Mouse (Mus musculus) embryo, embryonic 11.5 days (tissue): ENCODE measurements around the gene Slc35e4.
"Not testable (repeated sequence)": the region's sequence is repeated elsewhere in the genome, so short reads cannot be mapped to it uniquely, and the experiment has no call there.

ENCODE experiments used
- DNase-seq: peaks from one replicate; pipeline ENCODE4 v3.0.0-alpha.2; 2012; ENCODE audit warnings: low read depth, low spot score

Slc35e4 gene

GRCm38 (mm10) chr11:3918738-3919137, 4.3 kb upstream of the Slc35e4 start:
- DNase-seq: no peak

- DNase-seq: peak; percentile 72
Observed at GRCm38 (mm10) chr11:3913316-3914108, 952 bp downstream of the Slc35e4 start.

- DNase-seq: no peak
Observed at GRCm38 (mm10) chr11:3912875-3913271, 1.6 kb downstream of the Slc35e4 start.

GRCm38 (mm10) chr11:3912100-3912874, 2.2 kb downstream of the Slc35e4 start:
- DNase-seq: no peak

GRCm38 (mm10) chr11:3911440-3911839, 3.0 kb downstream of the Slc35e4 start:
- not testable (repeated sequence) for DNase-seq

DNA sequence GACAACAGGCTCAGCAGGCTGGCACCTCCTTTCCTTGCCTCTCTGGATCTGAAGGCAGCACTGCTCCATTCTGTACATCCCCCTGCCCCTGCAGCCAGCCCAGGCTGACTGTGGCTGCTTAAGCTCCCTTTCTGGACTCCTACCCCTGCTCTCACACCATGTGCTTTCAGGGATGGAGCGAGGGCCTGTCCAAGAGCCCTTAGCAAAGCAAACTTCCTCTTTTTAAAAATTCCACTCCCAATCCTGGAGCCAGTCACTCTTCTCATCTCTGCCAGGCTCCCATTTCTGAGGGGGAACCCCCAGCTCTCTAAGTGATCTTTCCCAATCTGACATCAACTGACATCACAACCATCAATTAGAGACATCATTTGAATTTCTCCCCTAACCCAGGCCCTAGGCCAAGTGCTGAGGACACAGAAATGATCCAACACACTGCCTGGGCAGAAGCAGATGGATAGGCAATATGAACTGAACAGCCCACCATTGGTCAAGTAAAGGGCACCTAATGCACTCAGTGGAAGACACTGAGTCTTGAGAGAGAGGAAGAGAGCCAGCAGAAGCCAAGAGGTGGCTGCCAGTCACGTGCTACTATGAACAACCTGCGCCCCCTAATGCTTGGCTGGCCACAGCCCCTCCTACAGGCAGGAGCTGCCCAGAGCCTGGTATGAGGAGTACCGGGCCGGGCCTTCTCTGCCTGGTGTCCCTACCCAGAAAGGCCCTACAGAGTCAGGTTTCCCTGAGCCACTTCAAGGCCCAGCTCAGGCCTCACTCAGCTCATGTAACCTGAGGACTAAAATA, 3.8 kb downstream of the Slc35e4 start:
- DNase-seq: no peak

DNA sequence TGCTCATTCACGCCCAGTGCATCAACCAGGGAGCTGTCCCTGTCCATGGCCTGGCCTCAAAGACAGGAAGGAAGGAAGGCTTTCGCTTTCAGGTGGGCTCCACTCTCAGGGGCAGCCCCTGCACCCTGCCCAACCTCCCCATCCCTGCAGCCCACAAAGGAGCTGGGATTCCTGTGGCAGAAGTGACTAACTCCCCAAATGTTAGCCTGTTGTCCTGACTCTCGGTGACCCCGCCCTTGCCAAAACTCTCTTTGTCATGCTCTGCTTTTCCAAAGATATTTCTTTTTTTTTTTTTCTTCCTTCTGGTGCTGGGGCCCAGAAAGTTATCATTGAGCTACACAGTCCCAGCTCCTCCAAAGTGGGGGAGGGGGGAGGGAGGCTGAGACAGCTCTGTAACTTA, 5.2 kb downstream of the Slc35e4 start:
- no peak for DNase-seq

- DNase-seq: no peak
Observed at GRCm38 (mm10) chr11:3905446-3905845, 9.0 kb downstream of the Slc35e4 start.

DNA sequence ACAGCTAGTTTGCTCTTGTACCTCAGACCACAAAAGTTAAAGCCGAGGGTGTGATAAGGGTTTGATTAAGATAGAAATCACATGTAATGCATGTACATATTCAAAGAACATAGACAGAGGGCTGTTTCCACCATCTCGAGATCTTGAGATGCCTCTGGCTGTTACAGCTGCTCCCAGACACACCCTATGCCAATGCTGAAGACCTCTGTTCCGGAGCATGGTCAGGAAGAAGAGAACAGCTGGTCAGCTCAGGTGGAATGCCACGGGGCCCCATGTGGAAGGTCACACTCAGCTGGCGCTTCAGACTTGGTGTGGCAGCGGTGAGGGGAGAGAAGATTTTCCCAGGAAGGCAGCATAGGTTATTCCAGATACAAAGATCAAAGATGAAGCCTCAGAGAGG, 9.8 kb downstream of the Slc35e4 start:
- DNase-seq: no peak

DNA sequence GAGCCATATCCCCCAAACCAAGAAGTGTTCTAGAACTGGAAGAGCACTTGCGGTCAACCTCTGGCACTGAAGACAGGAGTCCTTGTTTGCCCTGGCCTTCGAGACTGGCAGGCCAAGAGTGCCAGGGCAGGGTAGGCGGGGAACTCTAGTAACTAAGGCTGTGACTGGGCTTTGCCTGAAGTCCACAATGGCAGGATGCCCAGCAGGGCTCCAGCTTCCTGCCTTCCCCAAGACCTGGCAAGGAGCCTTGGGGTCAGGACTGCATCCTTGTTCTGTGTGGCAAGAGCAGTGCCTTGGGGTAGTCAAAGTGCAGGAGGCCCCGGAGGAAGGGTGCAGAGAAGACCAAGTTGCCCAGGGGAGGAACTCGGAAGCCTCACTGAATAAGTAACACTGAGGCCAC, 11.4 kb downstream of the Slc35e4 start:
- no peak for DNase-seq

GRCm38 (mm10) chr11:3902516-3902915, 11.9 kb downstream of the Slc35e4 start:
- no peak for DNase-seq

DNA sequence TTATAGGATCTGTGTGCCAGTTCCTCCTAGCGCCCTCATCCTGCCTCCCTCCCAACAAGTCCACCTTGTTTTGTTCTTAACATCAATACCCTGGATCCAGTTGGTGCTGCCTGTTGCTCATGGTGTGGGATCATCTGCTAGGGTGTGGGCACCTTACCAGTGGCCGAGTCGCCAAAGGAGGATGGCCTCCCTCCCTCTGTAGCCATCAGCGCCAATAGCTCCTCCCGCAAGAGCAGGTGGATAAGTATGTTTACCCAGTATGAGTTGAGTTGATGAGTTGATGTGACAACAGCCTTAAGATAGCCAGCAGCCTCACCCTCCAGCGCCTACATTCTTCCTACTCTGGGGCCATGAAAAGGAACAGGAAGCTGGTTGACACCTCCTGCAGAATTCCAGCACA, 14.2 kb downstream of the Slc35e4 start:
- no peak for DNase-seq

DNA sequence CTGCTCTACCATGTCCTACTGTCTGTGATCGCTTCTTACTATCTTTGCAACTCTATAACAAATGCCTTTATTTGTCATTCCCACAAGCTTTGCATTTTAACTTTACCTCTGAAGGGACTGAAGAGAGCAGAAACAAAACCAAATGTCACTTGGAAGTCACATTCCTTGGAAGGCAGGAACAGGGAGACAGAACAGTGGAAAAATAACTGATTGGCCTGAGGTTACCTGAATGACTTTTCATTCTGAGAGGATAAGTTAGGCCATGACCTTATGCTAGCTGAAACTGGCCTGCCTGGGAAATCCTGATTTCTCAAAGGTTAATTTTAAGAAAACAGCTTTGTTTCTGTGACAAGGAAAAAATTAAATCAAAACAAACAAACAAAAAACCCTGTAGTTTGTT, 18.5 kb downstream of the Slc35e4 start:
- DNase-seq: no peak

DNA sequence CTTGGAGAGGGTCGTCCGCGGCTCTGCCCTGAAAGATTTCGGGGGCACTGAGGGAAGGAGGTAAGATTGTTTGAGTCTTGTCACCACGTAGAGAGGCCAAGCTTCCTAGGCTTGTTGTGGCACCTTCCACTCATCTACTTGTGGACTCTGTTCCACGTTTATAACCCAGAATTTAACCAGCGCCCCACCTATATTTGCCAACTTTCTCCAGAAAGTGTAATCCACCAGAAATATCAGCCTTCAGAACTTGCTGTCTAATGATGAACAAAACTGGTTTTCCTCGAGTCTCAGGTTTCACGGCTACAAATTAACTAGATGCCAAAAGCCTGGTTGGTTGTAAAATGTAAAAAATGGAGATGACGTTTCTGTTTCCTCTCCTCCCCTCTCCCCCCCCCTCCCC, 19.0 kb downstream of the Slc35e4 start:
- DNase-seq: no peak

DNA sequence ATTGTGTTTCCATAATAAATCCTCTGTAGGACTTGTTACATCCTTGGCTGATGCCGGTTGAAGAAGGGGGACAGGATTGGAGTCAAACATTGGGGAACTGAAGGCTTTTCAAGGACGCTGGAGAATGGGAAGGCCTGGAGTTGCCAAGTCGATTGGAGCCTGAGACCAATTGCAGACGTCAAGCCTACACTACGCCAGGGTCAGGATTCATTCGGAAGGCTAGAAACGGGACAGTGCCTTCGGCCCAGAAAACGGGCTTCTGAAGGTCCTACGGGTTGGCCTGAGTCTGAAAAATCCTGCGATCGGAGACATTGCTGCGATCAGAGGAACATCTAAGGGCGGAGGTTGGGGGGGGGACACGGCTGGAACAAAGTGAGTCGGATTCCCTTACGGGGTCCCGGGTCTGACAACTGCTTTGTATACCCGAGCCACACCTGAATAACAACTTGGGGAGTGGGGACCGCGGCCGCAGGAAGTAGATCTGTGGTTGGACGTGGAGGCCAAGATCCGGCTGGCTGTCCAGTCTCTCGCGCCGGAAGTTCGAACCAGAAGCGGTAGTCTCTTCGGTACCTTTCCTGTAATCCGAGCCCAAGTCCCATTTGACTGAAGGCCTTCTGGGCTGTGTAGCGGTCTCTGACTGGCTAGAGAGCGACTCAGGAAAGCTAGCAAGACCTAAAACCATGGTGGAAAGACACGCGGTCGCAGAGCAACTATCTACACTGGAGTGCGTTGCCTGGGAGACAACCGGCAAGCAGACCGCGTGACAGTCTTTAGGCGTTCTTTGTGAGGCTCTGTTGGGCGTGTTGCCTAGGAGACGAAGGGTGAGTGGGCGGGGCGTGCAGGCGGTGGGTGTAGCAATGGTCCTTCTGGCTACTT, 19.8 kb downstream of the Slc35e4 start, which contains the start of the genes 4921536K21Rik and Dusp18:
Gene 4921536K21Rik, minus strand, starts transcription at position 693 of the 876 bp plus-strand sequence.
Gene Dusp18, plus strand, starts transcription at position 835 of the 876 bp plus-strand sequence.
- peak; percentile 93 for DNase-seq

GRCm38 (mm10) chr11:3893970-3894369, 20.5 kb downstream of the Slc35e4 start:
- no peak for DNase-seq

DNA sequence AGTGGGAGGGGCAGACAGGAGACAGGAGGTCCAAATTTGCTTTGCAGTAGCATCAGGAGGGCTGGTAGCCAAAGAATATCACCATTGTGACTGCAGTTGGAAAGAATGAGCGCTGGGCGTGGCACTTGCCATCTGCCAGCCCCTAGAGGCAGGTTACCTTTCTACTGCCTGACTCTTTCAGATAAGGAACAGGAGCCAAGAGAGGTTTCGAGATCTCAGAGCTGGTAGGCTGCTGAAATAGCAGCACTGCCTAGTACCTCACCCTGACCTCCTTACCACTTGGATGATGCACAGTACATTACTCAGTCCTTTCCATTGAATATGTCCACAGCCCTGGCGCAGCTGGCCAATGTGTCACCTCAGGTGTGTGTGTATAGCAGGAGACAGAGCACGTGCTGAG, 27.1 kb downstream of the Slc35e4 start:
- DNase-seq: no peak

DNA sequence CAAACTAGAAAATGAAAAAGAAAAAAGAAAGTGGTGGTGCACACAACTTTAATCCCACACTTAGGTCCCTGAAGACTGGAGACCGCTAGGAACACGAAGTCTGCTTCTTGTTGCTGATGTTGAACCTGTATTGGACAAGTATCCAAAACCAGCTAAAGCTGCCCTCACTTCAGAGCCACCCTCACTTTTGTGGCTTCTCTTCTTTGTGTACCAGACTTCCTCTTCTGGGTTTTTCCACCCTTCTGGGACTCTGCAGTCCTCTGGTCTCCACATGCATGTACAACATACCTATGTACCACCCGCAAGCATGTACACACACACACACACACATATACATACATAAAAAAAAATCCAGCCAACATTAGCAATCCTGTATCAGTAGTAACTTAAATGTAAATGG, 30.8 kb downstream of the Slc35e4 start:
- DNase-seq: no peak

GRCm38 (mm10) chr11:3879836-3880235, 34.6 kb downstream of the Slc35e4 start:
- peak; percentile 61 for DNase-seq

DNA sequence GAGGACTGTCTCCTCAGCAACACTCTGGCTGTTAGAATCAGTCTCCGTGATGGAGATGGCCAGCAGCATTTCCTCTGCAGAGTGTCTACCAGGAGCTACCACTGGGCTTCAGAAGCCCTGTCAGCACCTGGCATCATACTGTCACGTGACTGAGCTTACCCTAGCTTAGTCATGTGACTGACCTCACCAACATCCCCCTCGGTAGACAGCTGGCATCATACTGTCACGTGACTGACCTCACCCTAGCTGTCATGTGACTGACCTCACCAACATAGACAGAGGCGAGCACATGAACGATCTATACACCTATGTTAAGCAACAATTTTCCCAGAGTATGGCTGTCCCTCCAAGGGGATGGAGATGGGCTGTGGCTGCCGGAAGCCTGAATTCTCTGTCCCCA, 35.8 kb downstream of the Slc35e4 start:
- DNase-seq: no peak

GRCm38 (mm10) chr11:3876419-3876818, 38.0 kb downstream of the Slc35e4 start:
- no peak for DNase-seq
